Mouse (Mus musculus) CH12.LX (cell line): ENCODE results near the gene Sgms1.
A peak's percentile ranks its signal among the peaks of the same experiment; 100 is the strongest.

Experiments
- CTCF ChIP-seq, 2 experiments: IDR thresholded peaks in 1 of 2; conservative IDR thresholded peaks in 1 of 2; 2 replicates each; pipeline ENCODE4 v1.5.1; 2011 to 2012; ENCODE audit warnings: low read depth in 2 of 2, low read length in 2 of 2, improper control_type of control experiment in 1 of 2, inconsistent platforms in 1 of 2, mild to moderate bottlenecking in 1 of 2, moderate library complexity in 1 of 2
- EP300 ChIP-seq: IDR thresholded peaks from 2 replicates; pipeline ENCODE4 v1.6.1; 2011; ENCODE audit warnings: low read length, improper control_type of control experiment
- POLR2A ChIP-seq: IDR thresholded peaks from 2 replicates; pipeline ENCODE4 v1.6.1; 2011; ENCODE audit warnings: low read depth, mild to moderate bottlenecking, improper control_type of control experiment, low read length
- SIN3A ChIP-seq: IDR thresholded peaks from 2 replicates; pipeline ENCODE4 v1.6.1; 2012; ENCODE audit warnings: low read length, improper control_type of control experiment, inconsistent platforms
- ZKSCAN1 ChIP-seq: IDR thresholded peaks from 2 replicates; pipeline ENCODE4 v1.6.1; 2012; ENCODE audit warnings: low read depth, inconsistent platforms, low read length, improper control_type of control experiment, borderline replicate concordance

DNA sequence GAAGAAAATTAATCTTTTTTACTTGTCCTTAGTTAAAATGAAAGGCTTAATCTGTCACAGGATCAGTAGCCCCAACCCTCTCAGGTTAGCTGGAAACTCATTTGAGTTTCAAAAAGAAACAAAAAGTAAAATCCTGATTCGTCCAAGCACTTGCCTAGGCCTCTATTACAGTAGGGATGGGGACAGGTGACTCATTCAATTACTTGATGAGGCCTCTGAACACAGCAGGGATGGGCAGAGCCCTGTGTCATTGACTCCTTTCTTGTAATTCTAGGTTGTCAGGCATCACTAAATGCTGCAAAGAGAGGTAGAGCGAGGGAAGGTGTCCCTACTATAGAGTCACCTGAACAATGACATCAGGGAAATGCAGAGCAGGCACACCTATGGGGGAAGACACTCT lies 115.4 kb downstream of the Sgms1 start:
- TF ChIP-seq CTCF (conservative IDR thresholded peaks at IDR 0.05 in 1 of 2, IDR thresholded peaks at IDR 0.05 in 1 of 2; ENCODE audit: low read depth in 2 of 2, low read length in 2 of 2) (no peak), ZKSCAN1 (no peak), SIN3A (no peak), POLR2A (no peak), EP300 (peak; percentile 42)
